Mouse (Mus musculus) T-helper 17 cell (primary cell): ENCODE data around the gene Cemip.

Source experiments
- in situ Hi-C, 2 experiments: fragments of 300-600 bp; cut with MboI, MseI; formaldehyde crosslinking; loops; 1 replicate in 1 of 2; 2 replicates in 1 of 2; pipeline ENCODE4 v1.15.1; 2025; ENCODE audit warnings: high pct_unique_total_duplicates in 2 of 2

Cemip gene

DNA sequence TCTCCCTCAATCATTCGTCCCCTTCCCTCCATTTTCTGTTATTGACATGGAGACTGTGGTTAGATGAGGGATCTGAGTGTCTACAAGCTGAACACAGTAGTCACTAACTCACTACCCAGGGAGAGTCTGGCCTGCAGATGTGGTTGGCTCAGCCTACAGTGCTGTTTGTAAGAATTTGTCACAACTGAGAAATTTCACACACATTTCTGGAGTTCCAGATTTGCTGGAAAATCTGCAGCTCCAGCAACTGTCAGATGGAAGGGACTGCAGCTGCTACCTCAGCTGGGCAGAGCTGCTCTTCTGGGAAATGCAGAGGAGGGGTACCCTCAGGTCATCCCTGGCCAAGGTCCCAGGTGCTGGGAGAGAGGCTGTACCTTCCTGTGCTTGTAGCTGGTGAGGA is 53.5 kb downstream of the Cemip start:
- in situ Hi-C loops: no loop called here

DNA sequence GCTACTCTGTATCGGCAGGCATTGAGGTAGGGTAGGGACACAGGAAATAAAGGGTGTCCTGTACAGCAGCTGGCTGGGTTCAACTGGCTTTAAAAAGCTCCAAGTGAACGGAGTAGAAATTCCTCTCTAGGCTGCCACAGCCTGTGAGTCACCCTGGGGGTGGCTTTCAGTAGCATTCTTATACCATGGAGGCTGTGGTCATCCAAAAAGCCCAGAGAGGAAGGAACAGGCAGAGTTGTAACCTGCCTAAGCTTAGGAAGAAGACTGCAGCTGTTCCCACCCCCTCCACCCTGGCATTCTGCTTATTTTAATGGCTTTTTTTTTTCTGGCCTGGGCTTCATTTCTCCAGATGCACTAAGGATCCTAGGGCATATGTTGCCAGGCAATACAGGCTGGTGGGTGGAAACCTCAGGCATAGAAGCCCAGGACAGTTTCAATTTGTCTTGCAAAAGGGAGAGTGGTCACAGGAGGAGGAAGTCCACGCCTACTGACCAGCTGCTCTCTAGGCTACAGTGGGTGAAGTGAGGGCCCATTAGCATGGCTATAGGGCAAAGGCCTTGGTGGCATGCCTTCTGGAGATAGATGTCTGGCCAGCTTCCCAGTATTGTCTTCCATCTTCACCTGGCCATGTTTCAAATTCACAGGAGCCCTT is 57.1 kb downstream of the Cemip start:
- in situ Hi-C loops: no loop called here

DNA sequence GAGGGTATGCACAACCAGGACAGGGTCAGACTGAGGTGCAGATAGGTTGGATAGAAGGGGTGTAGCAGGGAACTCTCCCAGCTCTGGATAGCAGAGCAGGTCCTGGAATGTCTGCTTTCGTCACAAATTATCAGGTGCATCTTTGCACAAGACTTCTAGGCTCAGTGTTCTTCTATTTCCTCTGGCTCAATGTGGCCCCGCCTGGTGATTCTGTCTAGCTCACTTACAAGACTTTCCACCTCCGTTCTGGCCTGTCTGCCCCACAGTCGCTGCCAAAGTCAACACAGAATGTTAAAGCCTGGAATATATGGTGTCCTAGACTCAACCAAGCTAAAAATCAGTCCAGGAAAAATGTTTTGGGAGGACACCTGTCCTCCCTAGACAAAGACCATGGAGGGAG is 57.9 kb downstream of the Cemip start:
- in situ Hi-C loops: no loop called here

DNA sequence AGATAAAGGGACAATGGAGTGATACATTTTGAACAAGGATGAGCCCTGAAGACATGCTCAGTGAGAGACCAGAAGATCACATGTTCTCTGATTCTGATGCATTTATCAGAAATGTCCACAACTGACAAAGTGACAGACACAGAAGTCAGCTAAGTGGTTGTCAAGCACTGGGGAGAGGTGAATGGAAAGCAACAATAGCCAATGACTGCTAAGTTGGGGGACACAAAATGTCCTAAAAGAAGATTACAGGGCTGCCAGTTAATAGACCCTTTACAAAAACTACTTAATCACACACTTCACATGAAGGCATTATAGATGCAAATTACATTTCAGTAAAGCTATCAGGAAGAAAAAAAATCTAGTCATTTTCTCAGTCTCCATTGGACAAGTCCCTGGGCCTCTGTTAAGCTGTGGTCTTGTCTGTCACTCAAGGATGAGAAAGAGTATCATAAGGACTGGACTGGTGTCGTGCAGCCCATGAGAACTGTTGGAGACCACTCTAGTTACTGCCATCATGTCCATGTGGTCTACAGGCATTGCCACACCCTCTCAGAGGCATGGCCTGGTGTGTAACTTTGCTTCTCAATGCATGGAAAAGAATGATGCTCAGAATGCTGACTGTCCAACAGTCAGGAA is 59.2 kb downstream of the Cemip start:
- in situ Hi-C loops: no loop called here

DNA sequence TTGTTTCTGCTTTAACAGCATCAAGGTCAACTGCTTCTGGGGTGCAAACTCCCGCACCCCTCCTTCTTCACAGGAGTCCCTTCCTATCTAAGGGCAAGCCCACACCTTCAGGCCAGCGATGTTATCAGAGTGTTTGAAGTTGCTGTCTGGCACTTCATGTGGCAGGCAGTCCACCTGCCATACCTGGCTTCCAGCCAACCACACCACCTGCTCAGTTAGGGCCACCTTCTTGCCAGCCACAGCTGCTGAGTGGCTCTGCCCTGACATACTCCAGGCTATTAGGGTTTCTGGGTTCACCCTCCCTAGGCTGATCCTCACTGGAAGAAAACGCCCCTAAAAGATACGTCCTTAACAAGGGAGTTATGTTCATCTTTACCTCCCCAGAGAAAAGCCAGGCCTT is 60.2 kb downstream of the Cemip start:
- in situ Hi-C loops: no loop called here

DNA sequence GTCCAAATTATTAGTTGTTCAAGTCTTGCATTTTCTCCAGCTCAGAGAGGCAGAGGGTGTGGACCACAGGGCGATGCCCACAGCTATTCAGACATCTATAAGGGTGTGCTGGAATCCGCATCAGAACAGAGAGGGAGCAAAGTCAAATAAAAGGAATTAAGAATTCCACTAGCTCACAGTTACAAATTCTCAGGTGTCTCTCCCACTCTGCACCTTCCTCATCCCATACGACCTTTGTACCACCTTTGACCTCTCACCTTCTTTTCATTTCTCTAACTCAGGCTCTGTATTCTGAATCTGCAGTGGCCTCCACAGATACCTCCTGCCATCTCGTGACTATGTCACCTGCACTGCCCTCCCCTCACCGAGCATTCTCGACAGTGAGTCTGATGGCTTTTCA is 62.8 kb downstream of the Cemip start:
- in situ Hi-C loops: no loop called here

DNA sequence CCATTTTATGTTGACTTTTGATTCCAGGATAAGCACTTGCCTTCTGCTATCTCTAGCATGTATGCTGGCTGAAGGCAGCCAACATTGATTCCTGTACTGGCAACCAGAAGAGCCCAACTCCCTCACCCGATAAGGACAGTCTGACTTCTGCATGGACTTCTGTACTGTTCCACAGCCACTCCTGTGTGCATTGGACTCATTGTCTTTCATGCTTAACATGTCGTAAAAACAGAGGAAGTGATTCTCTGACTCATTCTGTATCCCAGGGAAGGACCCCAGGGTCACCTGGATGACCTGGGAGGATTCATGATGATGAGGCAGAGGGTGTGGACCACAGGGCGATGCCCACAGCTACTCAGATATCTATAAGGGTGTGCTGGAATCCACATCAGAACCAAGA is 63.8 kb downstream of the Cemip start:
- in situ Hi-C loops: no loop called here

DNA sequence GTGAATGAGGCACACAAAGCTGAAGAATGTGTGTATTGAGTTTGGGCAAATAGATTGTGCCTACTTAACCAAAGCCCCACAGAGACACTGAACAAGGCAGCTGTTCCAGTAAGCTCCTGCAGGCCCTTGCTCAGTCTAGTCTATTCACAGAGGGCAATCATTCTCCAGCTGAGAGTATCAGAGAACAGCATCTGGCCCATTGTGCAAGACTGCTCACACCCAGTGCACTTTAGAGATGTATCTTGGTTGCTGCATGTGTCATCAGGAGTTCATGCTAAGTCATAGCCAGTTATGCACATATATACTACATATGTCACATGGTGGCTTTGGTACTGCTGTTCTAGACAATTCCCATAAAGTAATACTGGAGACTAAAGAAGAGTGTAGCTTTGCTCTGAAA is 66.9 kb downstream of the Cemip start:
- in situ Hi-C loops: no loop called here

DNA sequence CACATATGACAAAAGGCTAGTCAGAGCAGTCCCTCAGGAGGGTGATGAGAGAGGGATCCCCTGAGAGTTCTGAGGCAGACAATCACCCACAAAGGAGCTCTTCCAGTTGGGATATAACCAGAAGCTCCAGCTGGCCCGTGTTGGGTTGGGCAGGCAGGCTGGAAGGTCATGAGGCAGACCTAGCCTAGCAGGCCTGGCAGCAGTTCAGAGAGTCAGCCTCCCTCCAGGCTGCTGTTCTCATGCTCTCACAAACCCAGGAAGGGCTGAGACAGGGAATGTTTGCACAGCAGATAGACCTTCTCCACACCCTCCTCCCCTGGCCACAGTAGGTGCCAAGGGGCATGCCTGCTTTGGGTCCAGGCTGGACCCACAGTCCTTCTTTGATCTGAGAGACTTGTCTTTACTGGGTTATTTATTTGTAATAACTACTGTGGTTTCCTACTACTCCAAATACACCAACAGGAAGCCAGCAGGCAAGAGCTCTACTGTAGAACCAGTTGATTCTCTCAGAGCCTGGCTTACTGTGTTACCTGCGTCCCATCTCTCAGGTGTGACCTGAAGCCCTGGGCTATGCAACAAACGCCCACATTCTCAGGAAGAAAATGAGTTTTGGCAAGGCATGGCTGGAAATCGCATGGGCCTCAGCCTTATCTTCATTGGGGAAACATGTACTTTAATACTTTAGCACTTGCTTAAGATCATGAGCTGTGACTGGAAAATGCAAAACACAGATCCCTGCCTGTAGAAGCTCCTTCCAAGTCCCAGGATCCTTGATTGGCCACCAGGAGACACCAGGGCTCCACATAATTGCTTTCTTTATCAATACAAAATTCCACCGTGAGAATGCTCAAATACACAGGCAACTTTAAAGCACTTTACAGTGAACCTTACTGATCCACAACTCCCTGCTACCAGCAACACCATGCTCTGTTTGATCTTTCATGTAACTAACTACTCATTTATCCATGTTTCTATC is 67.7 kb downstream of the Cemip start:
- in situ Hi-C loops: no loop called here

DNA sequence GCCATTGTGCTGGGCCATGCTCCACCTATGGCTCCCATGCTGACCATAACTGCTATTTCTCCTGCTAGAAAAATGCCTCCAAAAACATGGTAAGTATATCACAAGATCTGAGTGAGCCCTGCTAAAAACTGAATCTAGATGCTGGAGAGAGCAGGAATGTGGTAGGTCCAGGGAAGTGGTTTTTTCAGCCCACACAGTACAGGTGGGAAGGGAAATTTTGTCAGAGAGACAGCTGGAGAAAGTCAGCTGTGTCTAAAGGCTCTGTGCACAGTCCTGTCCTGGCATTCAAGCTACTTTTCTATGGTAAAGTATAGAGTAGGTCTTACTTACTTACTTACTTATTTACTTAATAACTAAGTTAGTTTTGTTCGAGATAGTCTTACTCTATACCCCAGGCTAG is 71.3 kb downstream of the Cemip start:
- in situ Hi-C loops: no loop called here

DNA sequence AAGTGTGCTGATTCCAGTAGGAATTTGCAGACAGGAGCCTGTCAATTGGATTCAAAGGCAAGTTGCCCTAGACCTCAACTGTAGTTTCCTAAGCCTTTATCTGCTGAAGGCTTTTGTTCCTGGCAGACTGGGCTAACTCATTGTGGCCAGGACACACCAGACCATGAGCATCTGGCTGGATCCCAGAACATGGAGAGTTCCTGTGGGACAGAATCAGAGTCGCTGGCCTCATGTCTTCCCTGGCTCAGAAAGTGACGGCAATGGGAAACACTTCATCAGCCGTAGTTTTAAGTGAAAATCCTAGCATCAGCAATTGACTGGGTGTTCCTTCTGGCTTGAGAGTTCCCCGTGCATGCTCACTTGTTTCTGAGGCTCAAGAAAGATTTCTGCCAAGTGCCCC is 72.6 kb downstream of the Cemip start:
- in situ Hi-C loops: no loop called here

DNA sequence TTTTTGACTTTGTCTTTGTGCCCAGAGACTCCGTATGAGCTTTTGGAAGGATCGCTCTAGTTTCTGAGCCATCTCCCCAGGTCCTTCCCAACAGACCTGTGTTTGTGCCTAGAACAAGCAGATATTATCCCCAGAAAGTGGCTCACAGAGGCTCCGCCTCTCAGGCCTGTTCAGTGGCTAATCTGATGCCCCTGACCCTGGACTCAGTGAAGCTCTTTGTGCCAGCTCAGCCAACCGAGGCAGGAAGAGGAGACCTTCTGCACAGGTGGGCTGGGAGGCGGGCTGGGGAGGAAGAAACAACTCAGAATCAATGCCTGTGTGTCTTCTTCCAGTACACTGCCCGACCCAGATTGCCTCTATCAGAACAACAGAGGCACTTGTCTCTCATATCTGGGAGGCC is 81.9 kb downstream of the Cemip start:
- in situ Hi-C loops: no loop called here

DNA sequence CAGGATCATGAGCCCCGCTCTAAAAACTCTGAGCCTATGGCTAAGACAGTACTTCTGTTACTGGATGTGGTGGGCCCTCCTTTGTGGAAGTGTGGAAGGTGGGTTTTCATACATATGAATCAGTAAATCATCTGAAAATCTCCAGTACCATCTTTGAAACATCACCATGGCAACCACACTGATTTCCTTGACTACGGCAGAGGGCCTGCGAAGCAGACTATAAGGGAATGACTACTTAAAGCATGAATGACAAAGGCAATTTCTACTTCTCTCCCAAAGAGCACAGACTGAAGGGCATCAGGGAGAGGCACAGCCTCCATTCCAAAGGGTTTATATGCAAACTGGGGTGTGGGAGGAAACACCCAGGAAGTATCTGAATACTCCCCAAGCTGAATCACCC is 84.8 kb downstream of the Cemip start:
- in situ Hi-C loops: no loop called here

DNA sequence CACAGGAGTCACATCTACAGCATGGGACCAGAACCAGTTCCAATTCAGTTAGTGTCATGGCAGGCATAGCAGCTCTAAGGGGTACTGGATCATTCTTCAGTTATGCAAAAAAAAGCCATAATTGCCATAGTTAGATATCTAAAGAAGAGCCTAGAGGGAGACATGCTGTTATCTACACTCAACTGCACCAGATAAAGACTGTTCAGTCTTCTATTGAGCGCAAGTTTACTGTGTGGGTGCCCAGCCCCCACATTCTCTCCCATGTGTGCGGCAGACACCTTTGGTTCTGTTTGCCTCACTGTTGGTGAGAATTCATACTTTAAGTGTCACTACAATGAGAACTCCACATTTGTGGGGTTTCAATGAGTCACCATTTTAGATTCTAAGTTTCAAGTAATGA is 85.6 kb downstream of the Cemip start:
- in situ Hi-C loops: no loop called here

DNA sequence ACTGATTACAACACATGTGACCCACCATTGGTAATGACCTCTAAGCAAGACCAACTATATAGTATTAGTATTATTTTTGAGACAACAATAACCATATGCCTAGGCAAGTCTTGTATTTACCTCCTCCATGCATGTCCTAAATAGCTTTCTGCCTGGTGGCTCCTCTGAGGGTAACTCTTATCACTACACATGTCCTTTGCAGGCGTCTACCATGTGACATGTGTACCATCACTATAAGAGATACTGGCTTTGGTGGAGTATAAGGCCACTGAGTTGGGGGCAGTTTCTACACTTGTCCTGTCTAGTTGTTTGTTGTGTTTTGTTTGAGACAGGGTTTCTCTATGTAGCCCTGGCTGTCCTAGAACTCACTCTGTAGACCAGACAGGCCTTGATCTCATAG is 86.7 kb downstream of the Cemip start:
- in situ Hi-C loops: no loop called here

DNA sequence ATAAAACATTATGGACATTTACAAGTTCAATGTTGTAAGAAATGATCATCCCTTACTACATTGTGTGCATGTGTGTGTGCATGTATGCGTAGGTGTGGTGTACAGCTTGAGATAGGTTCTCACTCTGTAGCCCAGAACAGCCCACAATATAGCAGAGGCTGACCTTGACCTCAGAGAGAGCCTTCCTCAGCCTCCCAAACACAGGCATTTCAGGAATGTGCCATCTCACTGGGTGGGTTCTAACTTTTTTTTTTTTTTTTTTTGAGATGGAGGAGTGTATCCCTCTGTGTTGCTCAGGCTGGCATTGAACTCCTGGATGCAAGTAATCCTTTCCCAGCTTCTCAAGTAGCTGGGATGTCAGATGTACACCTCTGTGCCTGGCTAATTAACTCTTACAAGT is 92.0 kb downstream of the Cemip start:
- in situ Hi-C loops: no loop called here

DNA sequence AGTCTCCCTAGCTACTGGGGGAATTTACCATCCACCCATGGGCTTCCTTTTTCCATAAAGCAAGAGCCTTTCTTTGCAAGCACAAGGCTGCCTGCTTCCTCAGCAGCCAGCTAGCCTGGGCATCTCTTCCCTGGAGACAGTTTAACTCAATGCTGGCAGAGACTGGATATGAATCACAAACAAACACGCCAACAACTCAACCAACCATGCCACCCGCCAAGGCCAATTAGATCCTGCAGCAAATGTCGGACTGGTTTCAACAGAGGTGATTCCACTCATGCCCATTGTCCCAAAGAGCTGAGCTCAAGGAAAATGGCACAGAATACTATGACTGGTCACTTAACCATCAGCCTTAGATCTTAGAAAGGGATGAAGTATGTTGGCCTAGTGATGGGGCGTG is 97.0 kb downstream of the Cemip start:
- in situ Hi-C loops: no loop called here

DNA sequence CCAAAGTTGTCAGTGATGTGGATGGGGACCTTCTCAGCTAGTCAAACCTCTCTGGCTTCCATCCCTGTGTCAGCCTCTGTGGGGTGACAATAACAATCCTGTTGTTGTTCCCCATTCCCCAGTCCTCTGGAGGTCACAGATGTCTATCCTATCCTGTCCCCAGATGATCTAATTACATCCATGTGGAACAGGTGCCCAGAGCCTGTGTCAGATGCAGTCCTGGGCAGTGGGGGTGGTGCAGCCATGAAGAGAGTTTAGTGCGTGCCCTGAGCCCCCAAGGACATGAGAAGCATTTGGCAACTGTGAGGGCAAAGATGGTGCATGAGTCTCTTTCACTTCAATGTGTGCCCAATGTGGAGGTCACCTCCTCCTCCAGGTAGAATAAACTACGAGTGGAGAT is 100.6 kb downstream of the Cemip start:
- in situ Hi-C loops: no loop called here

DNA sequence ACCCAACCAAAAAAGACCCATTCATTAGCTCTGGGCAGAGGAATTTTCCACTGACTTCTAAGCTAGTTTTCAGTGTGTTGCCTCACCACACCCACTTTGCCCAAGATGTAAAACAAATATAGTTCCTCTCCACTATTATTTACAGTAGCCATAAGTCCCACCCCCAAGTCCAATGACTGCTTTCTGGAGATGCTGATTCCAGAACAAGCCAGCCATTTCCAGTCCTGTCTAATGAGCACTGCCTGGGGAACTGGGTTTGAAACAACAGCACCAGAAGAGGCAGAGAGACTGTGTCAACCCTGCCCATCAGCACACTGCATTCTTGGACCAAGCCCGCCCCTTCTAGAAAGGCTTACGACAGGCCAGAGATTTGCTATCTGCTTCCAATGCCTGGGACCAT is 103.7 kb downstream of the Cemip start:
- in situ Hi-C loops: no loop called here

DNA sequence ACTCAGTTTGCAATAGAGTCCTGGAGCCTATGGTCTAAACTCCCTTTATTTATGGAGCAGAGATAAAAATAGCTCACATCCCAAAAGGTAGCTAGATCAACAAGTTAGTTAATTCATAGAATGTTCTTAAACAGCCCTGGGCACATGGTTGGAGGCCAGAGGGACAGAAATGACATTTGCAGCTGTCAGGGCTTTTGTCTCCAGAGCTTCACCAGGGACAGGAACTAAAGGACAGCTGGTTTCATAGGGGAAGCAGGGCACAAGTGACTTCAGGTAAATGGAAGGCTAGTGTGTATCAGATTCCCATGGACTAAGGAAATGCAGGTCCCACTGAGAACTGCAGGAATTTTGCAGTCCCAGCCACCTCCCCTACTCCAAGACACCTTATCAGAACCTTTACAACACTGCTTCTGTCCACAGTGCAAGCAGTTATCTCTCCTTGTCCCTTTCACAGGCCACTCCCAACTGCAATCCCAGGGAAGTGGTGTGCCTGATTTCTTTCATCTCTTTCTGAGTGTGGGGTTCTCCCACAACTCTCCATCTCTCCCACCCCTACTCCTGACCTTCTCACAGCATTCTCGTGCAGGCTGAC is 107.3 kb downstream of the Cemip start:
- in situ Hi-C loops: no loop called here

DNA sequence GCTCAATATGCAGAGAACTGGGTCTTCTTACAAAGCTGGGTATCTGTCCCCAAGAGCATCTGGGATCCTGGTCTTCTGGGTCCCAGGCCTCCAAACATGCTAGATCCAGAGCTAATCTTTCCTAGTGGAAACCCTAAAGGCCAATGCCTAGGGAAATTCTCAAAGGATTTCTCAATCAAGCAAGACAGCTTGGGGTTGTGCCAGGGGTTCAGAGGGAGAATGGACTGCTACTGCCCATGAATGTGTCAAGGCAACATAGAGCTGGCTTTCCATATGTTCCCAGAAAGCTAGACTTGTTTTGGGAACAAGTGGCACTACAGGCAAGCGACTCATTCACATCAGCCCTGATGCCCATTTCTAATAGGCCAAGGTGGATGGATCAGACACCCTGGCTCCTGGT is 107.9 kb downstream of the Cemip start:
- in situ Hi-C loops: no loop called here

DNA sequence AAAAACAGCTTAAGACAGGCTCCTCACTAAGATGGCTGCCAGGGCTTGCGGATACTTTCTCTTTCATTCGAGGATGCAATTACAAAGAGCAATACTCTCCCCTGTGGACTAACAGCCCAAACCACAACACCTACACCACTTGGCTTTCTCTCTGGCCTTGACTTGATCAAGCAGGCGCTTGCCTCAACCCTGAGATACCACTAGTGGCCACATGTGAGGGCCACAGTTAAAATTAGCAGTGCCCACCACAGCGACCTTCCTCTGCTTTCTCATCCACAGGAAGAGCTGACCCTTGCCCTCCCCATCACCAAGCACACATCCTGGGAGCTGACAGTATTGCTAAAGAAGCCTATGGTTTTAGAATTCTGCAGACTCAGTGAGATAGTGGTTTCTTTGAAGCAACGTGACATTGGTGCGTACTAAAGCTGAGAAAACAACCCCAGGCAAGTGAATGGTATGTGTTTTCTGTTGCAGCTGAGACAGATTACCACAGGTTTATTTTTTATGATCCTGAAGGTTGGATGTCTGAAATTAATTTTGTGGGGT is 109.8 kb downstream of the Cemip start:
- in situ Hi-C loops: no loop called here
